Mouse (Mus musculus) heart, adult 2 months (tissue): ENCODE measurements around the gene Mill2.

Experiments
- CTCF ChIP-seq: fragments of 200-600 bp; IDR thresholded peaks from 2 replicates; pipeline ENCODE4 v1.8.1; 2022; ENCODE audit warnings: antibody characterized with exemption, mild to moderate bottlenecking, moderate library complexity
- EP300 ChIP-seq: fragments of 200-500 bp; IDR thresholded peaks from 2 replicates; pipeline ENCODE4 v1.6.1; 2011; ENCODE audit warnings: low read depth, low read length, control low read depth; ENCODE audit not compliant: insufficient read depth
- POLR2A ChIP-seq: fragments of 200-500 bp; IDR thresholded peaks from 2 replicates; pipeline ENCODE4 v1.6.1; 2011; ENCODE audit warnings: mild to moderate bottlenecking, low read depth, low read length, control low read depth; ENCODE audit not compliant: insufficient read depth

DNA sequence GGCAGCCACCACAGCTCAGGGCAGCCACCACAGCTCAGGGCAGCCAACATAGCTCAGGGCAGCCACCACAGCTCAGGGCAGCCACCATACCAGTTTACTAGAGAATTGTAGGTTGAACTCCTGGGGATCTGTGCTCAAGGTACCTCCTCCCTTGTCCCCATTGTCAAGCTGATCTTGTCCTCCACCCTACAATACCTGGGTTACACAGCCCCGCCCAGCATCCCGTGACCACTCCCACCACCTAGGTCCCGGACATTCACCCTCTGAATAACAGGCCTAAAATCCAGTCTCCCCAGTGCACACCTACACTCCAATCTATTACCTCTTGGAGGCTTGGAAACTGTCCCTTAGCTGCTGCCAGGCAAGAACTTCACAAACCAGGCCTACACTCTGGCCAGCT, 65.2 kb downstream of the Mill2 start:
- no peak for TF ChIP-seq CTCF
- TF ChIP-seq POLR2A = no peak
- TF ChIP-seq EP300 = no peak
